Mouse (Mus musculus) MEL (cell line): ENCODE results near the gene Afg1l. TPM values are rescaled to one million over a fixed set of nuclear protein-coding genes. Genes with fewer than 3 reads are reported as not detected.

ENCODE experiments used
- DNase-seq: peaks from one replicate; pipeline ENCODE4 v3.0.0; 2011; ENCODE audit warnings: low read depth, low spot score
- H3K27ac ChIP-seq: 2 replicates; pipeline ENCODE4 v1.5.1; 2012; ENCODE audit warnings: low read depth, mild to moderate bottlenecking, control low read depth, low read length, moderate library complexity; ENCODE audit not compliant: control insufficient read depth
- H3K27me3 ChIP-seq, 2 experiments: fragments of 150-350 bp in 1 of 2; sonication (generic) in 1 of 2; 2 replicates each; pipeline ENCODE4 v1.6.1; 2012; ENCODE audit warnings: low read length in 2 of 2, mild to moderate bottlenecking in 2 of 2, improper control_type of control experiment in 1 of 2, moderate library complexity in 1 of 2; ENCODE audit not compliant: insufficient read depth in 2 of 2, control insufficient read depth in 1 of 2
- H3K36me3 ChIP-seq, 2 experiments: 2 replicates each; pipeline ENCODE4 v1.6.1; 2012 to 2014; ENCODE audit warnings: low read length in 2 of 2, improper control_type of control experiment in 1 of 2, inconsistent platforms in 1 of 2, mild to moderate bottlenecking in 1 of 2; ENCODE audit not compliant: insufficient read depth in 2 of 2, control insufficient read depth in 1 of 2
- H3K4me1 ChIP-seq, 2 experiments: fragments of 150-350 bp in 1 of 2; sonication (generic) in 1 of 2; 2 replicates each; pipeline ENCODE4 v1.6.1; 2012; ENCODE audit warnings: low read length in 2 of 2, improper control_type of control experiment in 1 of 2, mild to moderate bottlenecking in 1 of 2; ENCODE audit not compliant: insufficient read depth in 2 of 2, control insufficient read depth in 1 of 2
- H3K4me3 ChIP-seq, 2 experiments: fragments of 150-350 bp in 1 of 2; sonication (generic) in 1 of 2; 2 replicates each; pipeline ENCODE4 v1.5.1; 2012; ENCODE audit warnings: low read depth in 2 of 2, low read length in 2 of 2, mild to moderate bottlenecking in 2 of 2, moderate library complexity in 2 of 2, control low read depth in 1 of 2, improper control_type of control experiment in 1 of 2; ENCODE audit not compliant: control insufficient read depth in 1 of 2, insufficient read depth in 1 of 2
- H3K79me2 ChIP-seq: 2 replicates; pipeline ENCODE4 v1.6.1; 2012; ENCODE audit warnings: mild to moderate bottlenecking, low read length, moderate library complexity; ENCODE audit not compliant: control insufficient read depth, poor library complexity, insufficient read depth
- H3K9ac ChIP-seq: 2 replicates; pipeline ENCODE4 v1.6.1; 2012; ENCODE audit warnings: low read depth, mild to moderate bottlenecking, control low read depth, low read length, moderate library complexity; ENCODE audit not compliant: control insufficient read depth, poor library complexity, severe bottlenecking
- H3K9me3 ChIP-seq: fragments of 150-350 bp; sonication (generic); replicated peaks from 2 replicates; pipeline ENCODE4 v1.6.1; 2012; ENCODE audit warnings: mild to moderate bottlenecking, low read length, improper control_type of control experiment, moderate library complexity; ENCODE audit not compliant: insufficient read depth
- CTCF ChIP-seq, 3 experiments: IDR thresholded peaks in 2 of 3; conservative IDR thresholded peaks in 1 of 3; 2 replicates each; pipeline ENCODE4 v1.5.1; 2011 to 2012; ENCODE audit warnings: low read length in 3 of 3, low read depth in 2 of 3, mild to moderate bottlenecking in 2 of 3, improper control_type of control experiment in 1 of 3, inconsistent platforms in 1 of 3, mixed read lengths in 1 of 3, moderate library complexity in 1 of 3; ENCODE audit not compliant: control insufficient read depth in 1 of 3, insufficient read depth in 1 of 3, poor library complexity in 1 of 3, severe bottlenecking in 1 of 3
- E2F4 ChIP-seq: IDR thresholded peaks from 2 replicates; pipeline ENCODE4 v1.6.1; 2011; ENCODE audit warnings: low read depth, low read length, improper control_type of control experiment, borderline replicate concordance
- ELF1 ChIP-seq: IDR thresholded peaks from 2 replicates; pipeline ENCODE4 v1.6.1; 2014; ENCODE audit warnings: low read depth, mild to moderate bottlenecking, inconsistent platforms, low read length, improper control_type of control experiment, moderate library complexity
- EP300 ChIP-seq, 2 experiments: IDR thresholded peaks; 2 replicates each; pipeline ENCODE4 v1.6.1; 2011; ENCODE audit warnings: improper control_type of control experiment in 2 of 2, low read length in 2 of 2, low read depth in 1 of 2, mild to moderate bottlenecking in 1 of 2
- GABPA ChIP-seq: IDR thresholded peaks from 2 replicates; pipeline ENCODE4 v1.6.1; 2012; ENCODE audit warnings: low read depth, mild to moderate bottlenecking, inconsistent platforms, low read length, improper control_type of control experiment, moderate library complexity
- GATA1 ChIP-seq: IDR thresholded peaks from 2 replicates; pipeline ENCODE4 v1.6.1; 2011; ENCODE audit warnings: low read depth, low read length, improper control_type of control experiment
- HCFC1 ChIP-seq: IDR thresholded peaks from 2 replicates; pipeline ENCODE4 v1.6.1; 2012; ENCODE audit warnings: low read depth, mild to moderate bottlenecking, inconsistent platforms, low read length, improper control_type of control experiment, moderate library complexity
- JUND ChIP-seq: IDR thresholded peaks from 2 replicates; pipeline ENCODE4 v1.6.1; 2011; ENCODE audit warnings: low read depth, mild to moderate bottlenecking, improper control_type of control experiment, low read length
- MAFK ChIP-seq: IDR thresholded peaks from 2 replicates; pipeline ENCODE4 v1.6.1; 2011; ENCODE audit warnings: low read depth, mild to moderate bottlenecking, low read length, improper control_type of control experiment, borderline replicate concordance
- MAX ChIP-seq: IDR thresholded peaks from 2 replicates; pipeline ENCODE4 v1.6.1; 2011; ENCODE audit warnings: low read length, improper control_type of control experiment
- MAZ ChIP-seq: IDR thresholded peaks from 2 replicates; pipeline ENCODE4 v1.6.1; 2012; ENCODE audit warnings: low read depth, mild to moderate bottlenecking, inconsistent platforms, low read length, improper control_type of control experiment
- MYB ChIP-seq: IDR thresholded peaks from 2 replicates; pipeline ENCODE4 v1.6.1; 2011; ENCODE audit warnings: mild to moderate bottlenecking, low read depth, low read length, improper control_type of control experiment
- NRF1 ChIP-seq: IDR thresholded peaks from 2 replicates; pipeline ENCODE4 v1.6.1; 2014; ENCODE audit warnings: low read depth, mild to moderate bottlenecking, inconsistent platforms, low read length, improper control_type of control experiment, moderate library complexity; ENCODE audit not compliant: poor library complexity, insufficient read depth, severe bottlenecking
- POLR2AphosphoS2 ChIP-seq: IDR thresholded peaks from 2 replicates; pipeline ENCODE4 v1.6.1; 2011; ENCODE audit warnings: low read length, improper control_type of control experiment
- POLR2AphosphoS5 ChIP-seq: IDR thresholded peaks from 2 replicates; pipeline ENCODE4 v1.6.1; 2012; ENCODE audit warnings: low read depth, borderline replicate concordance, mild to moderate bottlenecking, inconsistent platforms, low read length, moderate library complexity, mixed read lengths
- RAD21 ChIP-seq: IDR thresholded peaks from 2 replicates; pipeline ENCODE4 v1.6.1; 2011; ENCODE audit warnings: mild to moderate bottlenecking, low read depth, low read length, improper control_type of control experiment
- SMC3 ChIP-seq: IDR thresholded peaks from 2 replicates; pipeline ENCODE4 v1.6.1; 2011; ENCODE audit warnings: low read depth, low read length, improper control_type of control experiment
- TCF12 ChIP-seq: IDR thresholded peaks from 2 replicates; pipeline ENCODE4 v1.6.1; 2014; ENCODE audit warnings: low read depth, mild to moderate bottlenecking, inconsistent platforms, low read length, improper control_type of control experiment, moderate library complexity
- ZMIZ1 ChIP-seq: IDR thresholded peaks from 2 replicates; pipeline ENCODE4 v1.6.1; 2012; ENCODE audit warnings: low read depth, mild to moderate bottlenecking, inconsistent platforms, low read length, improper control_type of control experiment, moderate library complexity
- polyA plus RNA-seq, 2 experiments: library from polyadenylated mRNA; stranded (reverse) in 1 of 2; unstranded in 1 of 2; fragments of >175 nt in 1 of 2; fragments of >200 nt in 1 of 2; gene quantifications; 2 replicates each; pipeline versions ENCODE4 v1.2.1 to v1.2.4; 2012; ENCODE audit warnings: low replicate concordance in 2 of 2, low read depth in 1 of 2; ENCODE audit not compliant: insufficient read length in 2 of 2, insufficient read depth in 1 of 2, missing spikeins in 1 of 2
- total RNA-seq: library from RNA; depleted of rRNA; stranded (reverse); fragments of 300-350 nt; gene quantifications from 2 replicates; pipeline ENCODE4 v1.2.3, GENCODE M21; 2012

The Afg1l gene
- total and polyA plus RNA-seq, 3 experiments = 3.4 to 3.7 TPM; not detected in 1

- H3K27me3 ChIP-seq = no peaks in the 10 kb centered on the region
- TF ChIP-seq EP300 (IDR thresholded peaks at IDR 0.05; ENCODE audit: low read depth in 1 of 2, low read length in 2 of 2) (peak in 1 of 2 experiments; percentile 1; a peak in 1 of 4 replicates), GATA1 (peak; percentile 72), ZMIZ1 (no peak)
- no peak overlapping the region for H3K4me3 ChIP-seq
- H3K9me3 ChIP-seq = no peaks in the 10 kb centered on the region
- H3K79me2 ChIP-seq = no peaks in the 10 kb centered on the region
- 0 out of 2 replicates have a peak overlapping the region, but pooled peaks have one; percentile 11 for H3K9ac ChIP-seq
- peak; percentile 74 for DNase-seq
- H3K36me3 ChIP-seq = peaks cover 0 to 10% of the 10 kb centered on the region in 2 experiments; a peak in 2 of 4 replicates
- H3K27ac ChIP-seq = peak overlapping the region; percentile 32
- peaks cover 0 to 11% of the 10 kb centered on the region in 2 experiments; a peak in 2 of 4 replicates for H3K4me1 ChIP-seq
Observed at GRCm38 (mm10) chr10:42347986-42348385, 130.4 kb downstream of the Afg1l start.

GRCm38 (mm10) chr10:42347127-42347526 lies 131.2 kb downstream of the Afg1l start:
- no peaks in the 10 kb centered on the region for H3K79me2 ChIP-seq
- peaks cover 0 to 10% of the 10 kb centered on the region in 2 experiments; a peak in 2 of 4 replicates for H3K36me3 ChIP-seq
- H3K9me3 ChIP-seq = no peaks in the 10 kb centered on the region
- H3K27ac ChIP-seq = no peak overlapping the region
- TF ChIP-seq SMC3 (no peak), E2F4 (no peak), MAZ (no peak), HCFC1 (no peak), MAX (no peak), POLR2AphosphoS5 (no peak), MAFK (no peak)
- no peak for DNase-seq
- no peak overlapping the region for H3K9ac ChIP-seq
- H3K4me3 ChIP-seq = no peak overlapping the region
- H3K27me3 ChIP-seq = no peaks in the 10 kb centered on the region
- peaks cover 0 to 11% of the 10 kb centered on the region in 2 experiments; a peak in 2 of 4 replicates for H3K4me1 ChIP-seq

- peaks cover 0 to 10% of the 10 kb centered on the region in 2 experiments; a peak in 2 of 4 replicates for H3K36me3 ChIP-seq
- H3K9ac ChIP-seq = no peak overlapping the region
- no peak for DNase-seq
- peaks cover 0 to 11% of the 10 kb centered on the region in 2 experiments; a peak in 2 of 4 replicates for H3K4me1 ChIP-seq
- no peaks in the 10 kb centered on the region for H3K9me3 ChIP-seq
- no peaks in the 10 kb centered on the region for H3K27me3 ChIP-seq
- no peak overlapping the region for H3K27ac ChIP-seq
- no peak overlapping the region for H3K4me3 ChIP-seq
- TF ChIP-seq GATA1 (no peak), POLR2AphosphoS2 (no peak), CTCF (IDR thresholded peaks at IDR 0.05 in 2 of 3, conservative IDR thresholded peaks at IDR 0.05 in 1 of 3; ENCODE audit: control insufficient read depth in 1 of 3, insufficient read depth in 1 of 3, low read depth in 2 of 3, low read length in 3 of 3, poor library complexity in 1 of 3, severe bottlenecking in 1 of 3) (no peak), RAD21 (no peak), JUND (no peak), MAX (no peak), SMC3 (no peak), TCF12 (no peak), E2F4 (no peak), GABPA (no peak), MYB (no peak), ELF1 (no peak), NRF1 (no peak)
- H3K79me2 ChIP-seq = no peaks in the 10 kb centered on the region
Observed at GRCm38 (mm10) chr10:42346179-42346877, 132.0 kb downstream of the Afg1l start.
